Mouse (Mus musculus) ES-Bruce4 (cell line): Measurements from ENCODE around the gene Rhobtb1. TPM values are rescaled to one million over a fixed set of nuclear protein-coding genes. Genes with fewer than 3 reads are reported as not detected.

Source experiments
- H3K27ac ChIP-seq: 2 replicates; pipeline ENCODE4 v1.5.1; 2012; ENCODE audit warnings: low read length, inconsistent platforms; ENCODE audit not compliant: insufficient read depth
- H3K27me3 ChIP-seq: 2 replicates; pipeline ENCODE4 v1.6.1; 2012; ENCODE audit warnings: mild to moderate bottlenecking, low read length, inconsistent platforms; ENCODE audit not compliant: control insufficient read depth, poor library complexity, insufficient read depth, severe bottlenecking
- H3K36me3 ChIP-seq: 2 replicates; pipeline ENCODE4 v1.6.1; 2012; ENCODE audit warnings: inconsistent platforms, mild to moderate bottlenecking, low read length, moderate library complexity; ENCODE audit not compliant: control insufficient read depth, poor library complexity, insufficient read depth, severe bottlenecking
- H3K4me1 ChIP-seq: one replicate; pipeline ENCODE4 v1.8.1; 2011; ENCODE audit warnings: low read length; ENCODE audit not compliant: control insufficient read depth, insufficient read depth
- H3K4me3 ChIP-seq: 2 replicates; pipeline ENCODE4 v1.5.1; 2011; ENCODE audit warnings: low read depth, mild to moderate bottlenecking, low read length
- H3K9ac ChIP-seq: 2 replicates; pipeline ENCODE4 v1.6.1; 2012; ENCODE audit warnings: low read depth, mild to moderate bottlenecking, inconsistent platforms; ENCODE audit not compliant: poor library complexity, severe bottlenecking
- H3K9me3 ChIP-seq: replicated peaks from 2 replicates; pipeline ENCODE4 v1.6.1; 2012; ENCODE audit warnings: mild to moderate bottlenecking, low read length, inconsistent platforms; ENCODE audit not compliant: control insufficient read depth, poor library complexity, insufficient read depth, severe bottlenecking
- CTCF ChIP-seq: IDR thresholded peaks from one replicate; pipeline ENCODE4 v1.8.1; 2011; ENCODE audit warnings: low read depth, low read length
- EP300 ChIP-seq: IDR thresholded peaks from 2 replicates; pipeline ENCODE4 v1.6.1; 2011; ENCODE audit warnings: low read depth, low read length; ENCODE audit not compliant: insufficient read depth
- POLR2A ChIP-seq: IDR thresholded peaks from one replicate; pipeline ENCODE4 v1.8.1; 2011; ENCODE audit warnings: low read length; ENCODE audit not compliant: insufficient read depth
- polyA plus RNA-seq: library from polyadenylated mRNA; stranded (reverse); fragments of >200 nt; gene quantifications from 2 replicates; pipeline ENCODE4 v1.2.4, GENCODE M21; 2011; ENCODE audit warnings: low read depth; ENCODE audit not compliant: missing spikeins, insufficient read depth, insufficient read length

Gene Rhobtb1
- polyA plus RNA-seq, 1 experiment: 2.9 TPM

- TF ChIP-seq EP300: no peak
- TF ChIP-seq CTCF: peak; percentile 20
- Histone ChIP-seq H3K27ac (no peak overlapping the region), H3K4me1 (no peaks in the 10 kb centered on the region), H3K9me3 (no peaks in the 10 kb centered on the region), H3K36me3 (no peaks in the 10 kb centered on the region), H3K4me3 (no peak overlapping the region), H3K27me3 (no peaks in the 10 kb centered on the region), H3K9ac (no peak overlapping the region)
Observed at GRCm38 (mm10) chr10:69165125-69165524, 13.9 kb downstream of the Rhobtb1 start.

DNA sequence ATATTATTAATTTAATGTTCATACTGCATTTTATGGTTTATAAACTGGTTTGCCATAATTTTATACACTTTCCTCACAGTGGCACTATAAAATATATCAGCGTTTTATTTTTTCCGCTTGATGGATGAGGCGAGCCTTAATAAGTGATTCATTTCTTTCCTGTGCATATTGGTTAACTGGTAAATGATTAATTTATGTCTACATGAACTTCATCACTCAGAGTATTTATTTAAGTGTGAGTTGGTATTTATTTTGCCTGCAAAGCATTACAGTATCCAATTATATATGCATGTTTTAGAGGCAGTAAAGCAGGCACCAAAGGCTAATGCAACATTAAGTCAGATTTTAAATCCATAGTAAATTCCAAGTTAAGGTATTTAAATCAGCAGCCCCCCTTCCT, 14.6 kb downstream of the Rhobtb1 start:
- no peaks in the 10 kb centered on the region for H3K4me1 ChIP-seq
- no peaks in the 10 kb centered on the region for H3K36me3 ChIP-seq
- H3K9ac ChIP-seq: no peak overlapping the region
- no peak overlapping the region for H3K4me3 ChIP-seq
- H3K27ac ChIP-seq: no peak overlapping the region
- no peak for TF ChIP-seq CTCF
- no peak for TF ChIP-seq POLR2A
- no peak for TF ChIP-seq EP300
- no peaks in the 10 kb centered on the region for H3K27me3 ChIP-seq
- no peaks in the 10 kb centered on the region for H3K9me3 ChIP-seq

DNA sequence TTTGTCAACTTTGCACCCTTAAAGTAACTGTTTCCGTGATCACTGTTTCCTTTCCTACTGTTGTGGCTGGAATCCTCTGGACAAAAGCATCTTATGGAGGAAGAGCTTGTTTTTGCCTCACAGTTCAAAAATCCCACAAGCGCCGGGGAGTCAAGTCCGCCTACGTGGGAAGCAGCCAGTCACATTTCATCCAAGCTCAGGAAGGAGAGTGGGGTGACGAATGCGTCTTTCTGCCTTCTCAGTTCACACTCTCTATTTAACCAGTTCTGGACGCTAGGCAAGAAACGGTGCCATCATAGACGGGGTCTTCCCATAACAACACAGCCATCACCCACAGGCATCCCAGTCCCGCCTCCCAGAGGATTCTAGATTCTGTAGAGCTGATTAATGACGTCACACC, 15.3 kb downstream of the Rhobtb1 start:
- H3K4me3 ChIP-seq: no peak overlapping the region
- no peak overlapping the region for H3K27ac ChIP-seq
- H3K36me3 ChIP-seq: no peaks in the 10 kb centered on the region
- H3K9ac ChIP-seq: no peak overlapping the region
- no peak for TF ChIP-seq EP300
- TF ChIP-seq CTCF: no peak
- no peak for TF ChIP-seq POLR2A
- H3K9me3 ChIP-seq: no peaks in the 10 kb centered on the region
- no peaks in the 10 kb centered on the region for H3K27me3 ChIP-seq
- H3K4me1 ChIP-seq: no peaks in the 10 kb centered on the region

DNA sequence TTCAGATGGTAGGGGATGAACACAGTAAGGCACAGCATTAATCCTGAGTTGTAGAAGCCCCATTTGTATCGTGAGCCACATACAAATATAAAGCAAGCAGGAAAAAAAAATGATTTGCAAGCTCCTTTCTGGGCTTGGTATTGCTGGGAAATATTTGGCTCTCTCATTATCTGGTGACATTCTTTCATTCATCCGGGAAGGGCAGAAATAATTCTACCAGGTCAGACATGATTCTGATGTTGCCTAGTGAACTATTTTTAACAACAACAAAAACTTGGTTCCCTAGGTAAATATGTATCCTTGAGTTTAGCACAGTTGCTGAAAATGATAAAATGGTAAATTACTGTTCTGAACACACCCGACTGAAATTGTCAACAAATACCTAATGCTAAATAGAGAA, 21.2 kb downstream of the Rhobtb1 start:
- Histone ChIP-seq H3K9me3 (no peaks in the 10 kb centered on the region), H3K27me3 (no peaks in the 10 kb centered on the region), H3K36me3 (no peaks in the 10 kb centered on the region), H3K4me1 (no peaks in the 10 kb centered on the region), H3K27ac (no peak overlapping the region), H3K4me3 (no peak overlapping the region), H3K9ac (no peak overlapping the region)
- no peak for TF ChIP-seq CTCF
- no peak for TF ChIP-seq EP300

DNA sequence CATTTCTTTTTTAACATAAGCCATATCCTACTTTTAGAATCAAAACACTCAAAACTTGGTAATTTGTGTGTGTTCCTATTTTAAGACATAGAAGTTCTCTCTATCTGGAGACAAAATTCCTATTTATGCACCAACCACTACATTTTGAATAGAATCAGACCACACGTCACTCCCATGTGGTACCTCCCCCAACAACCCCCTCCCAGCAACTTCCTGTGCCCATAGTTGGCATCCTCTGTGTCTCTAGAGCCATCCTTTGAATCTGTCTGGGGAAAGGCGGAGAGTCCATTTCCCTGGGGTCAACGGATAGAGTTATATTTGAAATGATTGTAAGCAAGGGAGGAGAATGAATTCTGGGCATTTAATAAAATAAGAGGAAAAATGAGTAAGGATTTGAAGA, 24.9 kb downstream of the Rhobtb1 start:
- H3K4me3 ChIP-seq: no peak overlapping the region
- no peak overlapping the region for H3K27ac ChIP-seq
- no peaks in the 10 kb centered on the region for H3K4me1 ChIP-seq
- H3K9me3 ChIP-seq: no peaks in the 10 kb centered on the region; the same call in 1 of the 2 replicates
- no peaks in the 10 kb centered on the region for H3K36me3 ChIP-seq
- TF ChIP-seq POLR2A (no peak), CTCF (no peak), EP300 (no peak)
- H3K27me3 ChIP-seq: 0 out of 2 replicates have a peak, but pooled peaks cover 1% of the 10 kb centered on the region
- H3K9ac ChIP-seq: no peak overlapping the region

DNA sequence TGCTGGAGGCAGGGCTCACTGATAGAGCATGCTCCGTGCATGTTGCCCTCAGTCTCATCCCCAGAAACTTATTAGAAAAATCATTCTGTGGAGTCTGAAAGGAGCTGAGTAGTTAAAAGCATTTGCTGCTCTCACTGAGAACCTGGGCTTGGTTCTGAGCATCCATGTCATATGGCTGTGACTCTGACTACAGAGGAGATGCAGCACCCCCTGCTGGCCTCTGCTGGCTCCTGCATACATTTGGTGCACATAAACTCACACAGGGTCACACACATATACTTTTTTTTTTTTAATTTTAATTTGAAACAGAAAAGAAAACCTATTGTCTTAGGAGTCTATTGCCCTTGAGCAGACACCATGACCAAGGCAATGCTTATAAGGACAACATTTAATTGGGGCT, 28.1 kb downstream of the Rhobtb1 start:
- Histone ChIP-seq H3K27me3 (0 out of 2 replicates have a peak, but pooled peaks cover 1% of the 10 kb centered on the region), H3K9ac (no peak overlapping the region), H3K4me3 (no peak overlapping the region), H3K4me1 (no peaks in the 10 kb centered on the region), H3K9me3 (no peaks in the 10 kb centered on the region; the same call in 1 of the 2 replicates), H3K36me3 (no peaks in the 10 kb centered on the region), H3K27ac (no peak overlapping the region)
- TF ChIP-seq POLR2A (no peak), EP300 (no peak), CTCF (no peak)
